Mouse (Mus musculus): ENCODE data around the gene Crnkl1.

The Crnkl1 gene

GRCm38 (mm10) chr2:145872099-145872498 is 62.7 kb downstream of the Crnkl1 start:
- peak; percentile 75 for DNase-seq

DNA sequence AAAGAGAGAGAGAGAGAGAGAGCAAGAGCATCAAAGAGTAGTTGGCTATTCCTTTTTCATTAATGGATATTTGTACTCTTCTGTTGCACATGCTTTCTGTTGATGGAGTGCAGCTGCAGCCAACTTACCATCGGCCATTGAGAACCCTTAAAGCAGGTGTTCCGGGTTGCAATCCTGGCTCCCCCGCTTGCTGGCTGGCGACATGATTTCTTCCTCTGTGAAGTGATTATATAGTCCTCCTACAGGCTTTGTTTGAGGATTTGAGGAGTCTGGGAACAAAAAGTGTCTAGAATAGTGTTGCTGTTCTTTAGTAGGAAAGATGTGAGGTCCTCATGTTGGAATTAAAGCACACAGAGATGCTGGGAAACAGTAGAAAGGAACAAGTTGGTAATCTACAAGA is 63.5 kb downstream of the Crnkl1 start:
- no peak for DNase-seq
